Mouse (Mus musculus): ENCODE results near the gene Fkbp6.
A peak's percentile ranks its signal among the peaks of the same experiment; 100 is the strongest.

GRCm38 (mm10) chr5:135302454-135302853, 47.4 kb downstream of the Fkbp6 start:
- TF ChIP-seq CTCF (IDR thresholded peaks at IDR 0.05; ENCODE audit: low read depth): peak; percentile 38; the same call in 1 of the 2 replicates
- TF ChIP-seq EP300 (optimal IDR thresholded peaks at IDR 0.05): no peak

Data from stomach, postnatal 0 days (tissue).